Mouse (Mus musculus) C2C12 (cell line): ENCODE results near the gene Nid2.

ENCODE experiments used
- CEBPB ChIP-seq: IDR thresholded peaks from one replicate; pipeline ENCODE4 v1.6.1; 2011; ENCODE audit warnings: low read depth, mild to moderate bottlenecking, control low read depth, moderate library complexity
- CTCF ChIP-seq: IDR thresholded peaks from one replicate; pipeline ENCODE4 v1.5.1; 2011; ENCODE audit not compliant: control insufficient read depth, insufficient read depth, insufficient read length
- FOSL1 ChIP-seq: IDR thresholded peaks from one replicate; pipeline ENCODE4 v1.8.0; 2011; ENCODE audit warnings: mild to moderate bottlenecking, low read length; ENCODE audit not compliant: poor library complexity, insufficient read depth, severe bottlenecking
- MAX ChIP-seq: IDR thresholded peaks from one replicate; pipeline ENCODE4 v1.6.1; 2011; ENCODE audit warnings: mild to moderate bottlenecking, control low read depth
- MYOD1 ChIP-seq: IDR thresholded peaks from one replicate; pipeline ENCODE4 v1.6.1; 2011; ENCODE audit warnings: low read depth; ENCODE audit not compliant: control insufficient read depth, insufficient read length
- MYOG ChIP-seq: IDR thresholded peaks from one replicate; pipeline ENCODE4 v1.6.1; 2011; ENCODE audit not compliant: control insufficient read depth, insufficient read length; ENCODE audit errors: extremely low read depth

- TF ChIP-seq CTCF (no peak), FOSL1 (no peak), MYOD1 (no peak), MAX (no peak), MYOG (no peak), CEBPB (no peak)
Observed at GRCm38 (mm10) chr14:19853471-19853870, 102.4 kb downstream of the Nid2 start.
